Mouse (Mus musculus) 3134 (cell line): ENCODE data around the gene Dach1.

ENCODE experiments used
- DNase-seq: peaks from one replicate; pipeline ENCODE4 v3.0.0-alpha.2; 2011; ENCODE audit warnings: low spot score; ENCODE audit not compliant: insufficient read length; ENCODE audit errors: extremely low read depth

Gene Dach1

DNA sequence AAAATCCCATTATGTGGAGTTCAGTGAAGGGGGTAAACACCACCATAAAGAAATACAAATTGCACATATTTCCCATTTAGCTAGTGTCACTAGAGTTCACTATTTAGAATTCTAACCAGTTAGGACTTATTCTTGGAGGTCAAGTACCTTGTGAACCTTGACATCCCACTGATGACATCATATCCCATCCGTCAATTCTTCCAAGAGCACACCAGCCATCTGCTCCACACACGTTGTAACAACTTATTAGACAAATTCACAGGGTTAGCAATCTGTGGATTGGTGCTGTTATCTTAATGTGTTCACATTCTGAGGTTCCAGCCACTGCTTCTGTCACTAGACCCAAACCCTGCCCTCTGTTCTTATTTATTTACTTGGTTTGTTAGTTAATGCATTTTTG is 312.3 kb downstream of the Dach1 start:
- DNase-seq, result no peak

DNA sequence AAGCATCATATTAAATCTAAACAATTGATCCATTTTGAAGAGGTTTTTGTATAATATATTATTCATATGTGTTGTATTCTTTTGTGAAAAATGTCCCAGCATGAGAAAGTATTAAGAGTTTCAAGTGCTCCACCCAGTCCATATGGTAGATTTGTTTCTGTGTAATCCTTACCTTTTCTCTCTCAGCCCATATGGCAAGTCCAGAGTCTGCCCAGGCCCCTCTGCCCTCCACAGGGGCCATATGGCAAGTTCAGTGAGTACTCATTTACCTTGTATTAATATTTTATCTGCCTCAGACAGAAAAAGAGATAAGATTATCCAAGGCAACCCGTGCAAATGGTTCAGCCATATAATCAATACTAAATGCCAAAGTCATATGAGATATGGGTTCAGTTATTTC is 314.2 kb downstream of the Dach1 start:
- no peak for DNase-seq

DNA sequence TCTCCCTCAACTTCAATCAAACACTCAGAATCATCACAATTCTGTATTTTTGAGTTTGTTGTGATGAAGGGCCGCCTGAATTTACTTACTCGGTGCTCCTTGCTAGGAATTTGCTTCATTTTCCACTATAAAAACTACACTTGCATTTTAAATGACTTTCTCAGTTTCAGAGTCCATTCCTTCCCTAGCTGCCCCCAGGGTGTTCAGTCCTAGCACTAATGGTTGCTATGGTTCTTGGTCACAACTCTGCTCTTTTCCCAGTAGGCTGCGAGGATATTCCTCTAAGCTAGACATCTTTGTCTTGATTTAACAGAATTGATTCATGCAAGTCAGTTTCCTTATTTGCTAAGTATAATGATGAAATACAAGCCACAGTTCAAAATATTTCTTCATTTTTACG is 319.1 kb downstream of the Dach1 start:
- DNase-seq, result no peak

DNA sequence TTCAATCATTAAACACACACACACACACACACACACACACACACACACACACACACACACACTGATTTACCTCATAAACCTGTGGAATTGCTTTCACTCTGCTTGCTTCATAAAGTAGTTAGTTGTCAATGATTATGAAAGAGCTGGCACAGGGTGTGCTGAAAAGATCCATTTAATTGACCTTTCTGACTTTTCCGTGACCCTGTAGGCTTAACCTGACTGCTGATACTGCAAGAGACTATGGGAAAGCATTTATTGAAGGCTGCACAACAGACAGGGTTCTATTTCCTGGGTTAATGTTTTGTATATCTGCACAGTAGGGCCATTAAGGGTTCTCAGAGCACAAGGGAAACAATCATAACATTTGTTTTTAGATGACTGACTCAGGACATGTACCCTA is 321.9 kb downstream of the Dach1 start:
- no peak for DNase-seq

DNA sequence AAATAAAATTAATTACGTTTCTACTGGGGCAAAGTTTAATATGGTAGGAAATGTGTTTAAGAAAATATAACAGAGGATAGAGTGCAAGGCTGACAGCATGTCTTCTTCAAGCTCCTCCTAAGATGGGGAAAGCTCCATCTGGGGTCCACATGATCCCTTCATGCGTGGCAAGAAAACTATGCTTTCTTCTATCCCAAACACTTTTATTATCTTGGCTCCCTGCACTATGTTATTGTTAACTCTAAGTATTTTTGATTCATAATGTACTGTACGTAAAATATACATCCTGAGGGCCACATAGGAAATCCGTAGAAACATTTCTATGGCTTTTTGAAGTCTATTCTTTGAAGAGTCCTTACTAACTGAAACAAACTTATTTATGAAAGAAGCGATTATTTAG is 330.3 kb downstream of the Dach1 start:
- DNase-seq, result no peak

DNA sequence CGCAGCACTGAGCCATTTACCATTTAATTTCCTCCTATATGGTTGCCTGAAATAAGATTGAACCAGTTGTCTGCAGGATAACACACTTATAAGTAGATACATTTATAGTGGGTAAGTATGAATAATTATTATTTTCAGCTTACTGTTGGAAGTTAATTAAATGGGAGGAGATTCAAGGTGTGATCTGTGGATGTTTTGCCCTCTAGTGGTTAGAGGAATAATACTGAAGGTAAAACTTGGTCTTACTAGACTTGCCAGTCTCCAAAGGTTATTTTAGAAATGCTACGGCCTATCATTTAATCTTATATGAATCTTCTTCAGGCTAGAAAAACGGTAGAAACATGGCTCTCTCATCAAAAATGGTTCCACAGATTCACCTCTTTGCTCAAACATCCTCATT is 339.7 kb downstream of the Dach1 start:
- DNase-seq, result no peak

DNA sequence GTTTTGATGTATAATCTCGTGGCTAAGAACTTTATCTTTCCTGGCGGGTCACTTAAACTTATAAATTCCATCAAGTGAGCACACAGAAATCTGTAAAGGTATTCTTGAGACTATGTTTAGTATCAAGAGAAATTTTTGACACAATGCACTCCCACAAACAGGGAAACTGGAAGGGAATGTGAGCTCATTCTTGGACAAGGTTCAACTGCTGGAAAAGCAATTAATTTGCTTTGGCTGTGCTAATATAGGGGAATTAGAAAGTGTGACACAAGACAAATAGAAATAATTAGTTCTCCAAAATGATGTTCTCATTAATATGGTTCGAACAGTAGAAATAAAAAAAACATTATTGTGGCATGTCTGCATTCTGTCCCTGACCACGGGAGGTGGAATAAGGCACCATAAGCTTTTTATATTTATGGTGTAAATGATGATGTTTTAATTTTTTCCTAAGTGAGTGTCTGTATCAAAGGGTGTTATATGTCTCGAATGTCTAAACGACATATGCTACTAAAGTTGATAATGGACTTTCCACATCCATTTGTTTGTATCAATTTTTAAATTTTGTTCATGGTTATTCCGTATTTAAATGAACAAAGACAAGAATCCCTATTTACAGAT is 354.9 kb downstream of the Dach1 start:
- DNase-seq, result no peak

DNA sequence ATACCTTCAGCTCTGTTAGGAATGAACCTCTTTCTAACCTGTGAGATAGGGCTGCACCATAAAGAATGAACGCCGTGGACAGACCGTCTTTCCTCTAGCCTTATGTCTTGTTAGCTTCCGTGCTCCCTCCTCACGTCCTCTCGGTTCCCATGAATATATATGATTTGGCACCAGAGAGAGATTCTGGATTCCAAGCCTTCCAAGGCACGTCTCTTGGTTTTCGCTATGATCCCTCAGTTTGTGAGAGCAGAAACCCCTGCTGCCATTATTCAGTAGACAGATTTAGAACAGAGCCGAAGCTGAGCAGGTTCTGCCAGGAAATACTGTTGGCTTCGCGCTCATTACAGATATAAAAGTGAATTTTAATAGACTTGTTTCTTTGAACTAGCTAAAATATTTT is 356.0 kb downstream of the Dach1 start:
- no peak for DNase-seq

DNA sequence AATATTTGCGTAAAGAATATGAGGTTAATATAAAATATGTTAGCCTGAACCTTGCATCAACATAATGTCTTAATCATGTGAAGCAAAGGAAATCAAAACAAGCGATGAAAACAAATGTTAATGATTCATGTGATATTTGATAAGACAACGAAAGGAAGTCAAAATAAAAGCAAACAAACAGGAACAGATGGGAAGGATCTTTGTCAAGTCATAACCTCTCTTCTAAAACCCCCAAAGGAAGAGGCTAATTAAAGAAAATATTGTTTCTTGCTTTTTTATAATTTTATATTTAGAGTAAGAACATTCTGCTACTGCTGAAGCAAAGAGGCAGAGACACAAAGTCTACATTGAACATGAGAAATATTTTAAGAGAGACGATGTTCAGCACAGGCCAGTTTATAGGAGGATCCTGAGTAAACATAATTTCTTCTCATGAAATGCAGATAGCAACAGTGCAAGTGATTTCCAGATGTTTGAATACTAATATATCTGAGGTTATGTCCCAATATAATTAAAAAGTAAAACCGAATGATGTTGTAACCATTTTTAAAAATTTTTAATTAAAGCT is 374.1 kb downstream of the Dach1 start:
- no peak for DNase-seq

DNA sequence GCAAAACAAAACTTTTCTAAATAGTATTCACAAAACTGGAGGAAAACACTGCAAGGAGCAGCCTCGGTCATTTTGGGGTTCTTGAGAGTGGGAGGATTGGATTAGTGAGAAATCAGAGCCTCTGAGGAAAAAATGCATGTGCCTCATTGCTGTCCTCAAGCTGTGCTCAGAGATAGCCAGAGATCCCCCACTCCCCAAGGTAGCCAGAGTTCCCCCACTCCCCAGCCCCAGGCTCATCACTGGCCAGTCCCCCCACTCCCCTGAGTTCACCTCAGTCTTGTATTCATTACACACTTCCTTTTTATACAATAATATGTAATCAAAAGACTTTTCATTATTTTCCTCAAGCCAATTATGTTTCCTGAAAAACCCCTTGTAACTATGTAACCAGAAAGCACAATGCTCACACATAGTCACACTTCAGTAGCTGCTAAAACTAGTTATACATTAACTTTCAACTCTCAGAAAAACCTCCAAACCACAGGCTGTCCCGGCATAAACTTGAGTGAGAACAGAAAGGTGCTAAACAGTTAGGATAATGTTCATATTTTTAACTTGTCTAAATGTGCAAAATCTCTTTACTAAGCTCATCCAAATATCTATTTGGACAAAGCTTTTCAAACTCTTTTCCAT is 395.3 kb downstream of the Dach1 start:
- no peak for DNase-seq

DNA sequence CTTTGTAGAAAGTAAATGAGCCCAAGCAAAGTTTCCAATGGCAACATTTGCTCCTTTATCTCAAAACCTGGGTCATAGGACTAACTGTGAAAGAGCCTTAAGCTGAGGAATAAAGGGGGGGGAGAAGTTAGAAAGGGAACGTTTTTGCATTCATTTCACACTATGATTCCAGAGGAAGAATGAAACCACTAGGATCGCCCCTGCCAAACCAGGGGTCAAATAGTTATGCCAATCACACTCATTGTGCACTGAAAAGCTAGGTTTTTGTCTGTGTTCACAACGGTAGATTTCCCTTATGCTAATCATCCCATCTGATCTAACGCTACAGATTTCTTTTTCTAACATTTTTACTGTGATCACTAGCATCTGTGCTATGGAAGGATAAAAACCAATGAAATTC is 415.2 kb downstream of the Dach1 start:
- DNase-seq, result no peak

DNA sequence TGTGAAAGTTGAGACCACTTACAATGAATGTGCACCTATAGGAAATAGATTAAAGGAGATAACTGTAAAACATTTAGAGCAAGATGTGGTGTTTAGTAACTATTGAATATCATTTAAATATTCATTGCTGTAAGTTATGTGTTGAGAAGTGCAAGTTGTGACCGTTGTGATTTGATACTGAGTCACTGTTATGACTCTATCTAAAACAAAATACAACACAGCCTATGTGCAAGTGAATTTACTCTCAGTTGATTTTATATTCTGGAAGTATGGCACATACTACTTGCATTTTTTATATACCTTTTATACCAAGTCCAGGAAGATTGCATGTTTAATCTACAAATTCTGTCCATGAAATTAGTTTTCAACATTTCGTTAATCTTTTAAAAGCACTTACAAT is 415.6 kb downstream of the Dach1 start:
- DNase-seq, result no peak

DNA sequence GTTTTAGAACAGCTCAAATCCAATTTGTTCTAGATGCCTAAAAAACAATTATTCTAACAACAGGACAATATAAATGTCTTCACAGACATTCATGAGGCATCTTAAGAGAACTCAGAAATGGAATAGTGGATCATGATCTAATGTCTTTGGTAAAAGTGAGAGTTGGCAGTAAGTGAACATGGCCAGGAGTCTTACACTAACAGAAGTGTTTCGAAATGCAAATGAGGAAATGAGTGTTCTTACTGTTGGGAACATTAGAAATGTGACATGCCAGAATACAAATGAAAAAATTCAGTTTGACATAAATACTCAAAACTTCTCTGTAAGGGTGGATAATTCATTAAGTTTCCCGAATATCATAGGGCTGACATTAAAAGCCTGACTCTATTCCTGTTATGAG is 426.3 kb downstream of the Dach1 start:
- DNase-seq, result no peak

DNA sequence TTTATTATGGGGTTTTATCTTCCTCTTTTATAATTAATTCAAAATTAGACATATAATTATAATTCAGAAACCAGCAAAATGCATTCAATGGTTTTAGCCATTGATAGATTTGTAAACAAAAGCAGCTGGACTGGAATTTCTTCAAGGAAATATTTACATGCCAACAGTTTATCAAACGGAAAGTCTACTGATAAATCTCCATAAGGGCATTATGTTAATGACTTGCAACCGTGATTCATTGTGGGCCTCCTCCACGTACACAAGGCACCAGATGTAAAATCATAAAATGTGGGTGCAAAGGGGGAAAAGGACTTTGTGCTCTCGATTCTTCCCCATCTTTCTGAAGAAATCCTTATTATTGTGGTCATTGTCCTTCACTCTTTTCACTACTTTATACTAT is 426.8 kb downstream of the Dach1 start:
- DNase-seq, result no peak
